In genomic region chr5:24750321-24751304, GRCm38 (mm10) we compare ENCODE assay signal across 8 mouse cellular contexts. TPM values are rescaled to one million over a fixed set of nuclear protein-coding genes. Genes with fewer than 3 reads are reported as not detected.
DNase-seq lines count a peak whose midpoint lies in the region; ATAC-seq lines count a peak whose summit lies in the region.

No protein-coding gene starts in this region.

- DNase-seq in WW6 (ENCODE audit: low read depth, low spot score), result peak; percentile 82
- peak; percentile 91 to 94 for DNase-seq in cerebellum, postnatal 25 days
- DNase-seq in frontal cortex, postnatal 36 days (ENCODE audit: low spot score in 2 of 2), result peak; percentile 83
- peak; percentile 71 for DNase-seq in left cerebral cortex, adult 11 months (ENCODE audit: low spot score)
- DNase-seq in lung, postnatal 36 days, result peak; percentile 92
- peak; percentile 94 for DNase-seq in retina, embryonic 14.5 days (ENCODE audit: low spot score)
- peak; percentile 80 to 83 for DNase-seq in urinary bladder, adult 18-20 months (ENCODE audit: low spot score in 2 of 2)

- ATAC-seq in hindbrain, embryonic 15.5 days (ENCODE audit: low FRiP score, low read depth), result peak; percentile 79

- H3K36me3 ChIP-seq in hindbrain, embryonic 15.5 days, result no peaks in the 10 kb centered on the region

- peak overlapping the region; percentile 57 for H3K4me3 ChIP-seq in hindbrain, embryonic 15.5 days

- H3K27ac ChIP-seq in hindbrain, embryonic 15.5 days (replicated peaks), result peak overlapping the region; percentile 85

- peaks cover 23% of the 10 kb centered on the region for H3K4me1 ChIP-seq in hindbrain, embryonic 15.5 days (replicated peaks)

- WGBS in hindbrain, embryonic 15.5 days, result 2% methylated on average over 59 of the region's 59 CpGs

- H3K9ac ChIP-seq in hindbrain, embryonic 15.5 days, result peak overlapping the region; percentile 65

- H3K27me3 ChIP-seq in hindbrain, embryonic 15.5 days, result no peaks in the 10 kb centered on the region

- H3K4me2 ChIP-seq in hindbrain, embryonic 15.5 days, result peak overlapping the region; percentile 90

- no peaks in the 10 kb centered on the region for H3K9me3 ChIP-seq in hindbrain, embryonic 15.5 days

RNA-seq across cellular contexts. Expression of gene Crygn, which starts 7.2 kb away (rescaled TPM):
- polyA plus RNA-seq in hindbrain, embryonic 15.5 days (2015; fragmentation: Nextera tagmentation; extraction: Ambion mirVana), result 0.77 and 2.0 TPM in 2 replicates

RNA-seq across cellular contexts. Expression of gene Wdr86, which starts 20.1 kb away (rescaled TPM):
- polyA plus RNA-seq in hindbrain, embryonic 15.5 days (2015; fragmentation: Nextera tagmentation; extraction: Ambion mirVana), result 7.7 and 8.2 TPM in 2 replicates

Comparison
In these comparisons a context has a peak if more than half of its experiments do, and no peak if none do; other contexts are left out.
1. Peak in every context shown above with its lines: DNase-seq, ATAC-seq, H3K4me3 ChIP-seq and H3K27ac ChIP-seq.